Mouse (Mus musculus): Measurements from ENCODE around the gene Gm20388. TPM values are rescaled to one million over a fixed set of nuclear protein-coding genes. Genes with fewer than 3 reads are reported as not detected.

The Gm20388 gene
- polyA plus RNA-seq, 1 experiment from 2014 or later, result 1.7 TPM

DNA sequence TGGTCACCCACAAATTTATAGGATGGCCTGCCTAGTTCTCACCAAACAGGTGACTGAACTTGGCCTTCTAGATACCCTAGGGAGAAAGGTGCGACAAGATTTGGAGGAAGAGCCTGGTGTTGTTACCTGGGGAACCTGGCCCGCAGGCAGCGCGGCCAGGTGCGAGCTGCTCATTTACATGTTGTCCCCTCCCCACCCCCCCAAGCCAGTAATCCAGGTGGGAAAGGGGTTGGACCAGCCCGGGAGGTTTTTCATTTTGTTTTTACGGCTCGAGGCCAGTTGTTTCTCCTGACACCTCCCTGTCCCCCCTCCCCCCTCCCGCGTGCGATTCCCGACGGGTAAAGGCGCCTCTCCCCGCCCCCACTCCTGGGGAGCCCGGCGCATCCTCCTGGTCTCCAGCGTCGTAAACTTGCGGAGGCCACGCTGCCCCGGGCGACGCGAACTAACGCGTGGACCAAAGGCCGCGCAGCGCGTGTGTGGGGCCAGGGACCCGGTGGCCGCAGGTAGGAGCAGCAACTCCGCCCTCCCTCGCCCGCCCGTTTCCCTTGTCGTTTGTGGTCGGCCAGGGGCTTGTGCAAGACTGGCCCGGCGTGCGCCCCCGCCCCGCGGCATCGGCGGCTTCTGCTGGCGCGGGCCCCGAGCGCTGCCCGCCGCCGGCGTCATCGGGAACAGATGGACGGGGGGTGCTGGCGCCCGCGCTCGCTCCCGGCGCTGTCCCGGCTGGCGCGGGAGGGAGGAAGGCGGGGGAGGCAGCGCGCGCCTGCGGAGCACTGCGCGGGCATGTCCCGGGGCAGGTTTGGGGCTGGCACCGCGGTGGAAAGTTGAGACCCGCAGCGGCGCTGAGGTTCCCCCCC lies 625.0 kb downstream of the Gm20388 start:
- under 1% methylated on average over 79 of the region's 79 CpGs for WGBS
- H3K27me3 ChIP-seq (ENCODE audit: insufficient read depth, poor library complexity, severe bottlenecking), result peaks cover 82% of the 10 kb centered on the region
- DNase-seq (ENCODE audit: low spot score), result peak; percentile 66
- H3K9me3 ChIP-seq, result no peaks in the 10 kb centered on the region
- peaks cover 100% of the 10 kb centered on the region for H3K4me1 ChIP-seq (replicated peaks)
- peak overlapping the region; percentile 81 for H3K4me3 ChIP-seq
- H3K36me3 ChIP-seq, result no peaks in the 10 kb centered on the region
- peak overlapping the region; percentile 98 for H3K27ac ChIP-seq

DNA sequence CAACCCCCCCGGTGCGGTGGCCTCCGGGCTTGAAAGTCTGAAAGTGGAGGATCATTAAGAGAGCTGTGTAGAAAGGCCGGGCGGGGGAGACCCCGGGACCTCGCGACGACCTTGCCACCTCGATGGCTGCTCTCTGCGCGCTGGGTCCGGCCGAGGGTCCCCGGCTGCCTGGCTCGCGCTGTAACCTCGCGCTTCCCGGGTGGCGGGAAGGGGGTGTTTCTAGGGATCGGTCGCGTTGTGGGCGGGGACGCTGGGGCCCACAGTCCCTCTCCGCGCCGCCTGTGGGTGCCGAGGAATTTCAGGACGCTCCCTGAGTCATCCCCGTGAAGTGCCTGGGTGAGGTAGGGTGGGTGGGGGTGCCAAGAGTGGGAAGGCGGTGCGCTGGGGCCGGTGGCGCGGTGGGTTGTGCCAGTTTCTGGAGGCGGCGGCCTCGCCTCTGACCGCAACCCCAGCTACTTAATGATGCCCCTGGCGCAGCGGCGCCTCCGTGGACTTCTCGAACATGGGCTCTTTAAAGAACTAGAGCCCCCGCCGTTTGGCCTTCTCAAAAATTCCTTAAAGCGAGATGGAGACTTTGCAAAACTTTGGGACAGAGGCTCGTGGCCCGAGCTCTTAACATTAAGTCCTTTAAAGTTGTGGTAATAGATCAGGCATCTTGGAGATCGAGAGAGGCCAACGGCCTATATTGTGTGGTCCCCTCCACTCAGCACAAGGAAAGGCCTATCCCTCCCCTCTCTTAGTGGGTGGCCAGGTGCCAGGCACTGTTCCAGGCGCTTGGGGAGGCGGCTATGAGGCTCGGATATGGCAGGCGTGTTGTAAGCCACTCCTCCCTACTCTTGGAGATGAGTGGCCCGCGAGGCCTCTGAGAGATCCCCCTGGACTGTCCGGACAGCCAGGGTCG lies 625.9 kb downstream of the Gm20388 start:
- Histone ChIP-seq H3K4me3 (peak overlapping the region; percentile 81), H3K36me3 (no peaks in the 10 kb centered on the region), H3K27ac (peak overlapping the region; percentile 98), H3K27me3 (ENCODE audit: insufficient read depth, poor library complexity, severe bottlenecking) (peaks cover 77% of the 10 kb centered on the region), H3K4me1 (replicated peaks) (peaks cover 99% of the 10 kb centered on the region), H3K9me3 (no peaks in the 10 kb centered on the region)
- under 1% methylated on average over 61 of the region's 61 CpGs for WGBS
- peak; percentile 48 for DNase-seq (ENCODE audit: low spot score)

DNA sequence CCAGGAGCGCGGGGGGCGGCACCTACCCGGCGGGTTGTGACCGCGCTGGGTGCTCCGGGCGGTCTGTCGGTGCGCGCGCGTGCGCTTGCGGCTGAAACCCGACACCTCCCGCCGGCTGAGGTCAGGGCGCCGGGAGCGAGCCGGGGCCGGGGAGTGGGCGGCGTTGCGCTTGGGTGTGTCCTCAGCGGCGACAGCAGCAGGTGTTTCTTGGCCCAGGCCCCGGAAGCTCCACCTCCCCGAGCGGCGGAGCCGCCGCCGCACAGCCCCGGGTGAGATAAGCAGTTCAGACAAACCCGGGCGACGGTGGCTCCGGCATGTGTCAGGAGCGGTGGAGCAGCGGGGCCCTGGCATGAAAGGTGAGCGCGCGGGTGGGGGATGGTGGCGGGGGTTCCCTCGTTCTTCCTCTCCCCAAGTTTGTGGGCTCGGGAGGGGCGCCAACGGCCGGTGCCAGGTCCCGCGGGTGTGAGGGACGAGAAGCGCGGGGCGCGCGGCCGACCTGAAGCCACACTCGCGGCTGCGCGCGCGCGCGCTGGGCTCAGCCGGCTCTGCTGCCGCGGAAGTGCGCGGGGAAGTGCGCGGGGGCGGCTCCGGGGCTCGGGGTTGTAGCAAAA lies 626.7 kb downstream of the Gm20388 start:
- peak; percentile 87 for DNase-seq (ENCODE audit: low spot score)
- Histone ChIP-seq H3K4me3 (peak overlapping the region; percentile 81), H3K27me3 (ENCODE audit: insufficient read depth, poor library complexity, severe bottlenecking) (peaks cover 74% of the 10 kb centered on the region), H3K9me3 (no peaks in the 10 kb centered on the region), H3K36me3 (no peaks in the 10 kb centered on the region), H3K4me1 (replicated peaks) (peaks cover 99% of the 10 kb centered on the region), H3K27ac (peak overlapping the region; percentile 98)
- WGBS, result under 1% methylated on average over 79 of the region's 79 CpGs

DNA sequence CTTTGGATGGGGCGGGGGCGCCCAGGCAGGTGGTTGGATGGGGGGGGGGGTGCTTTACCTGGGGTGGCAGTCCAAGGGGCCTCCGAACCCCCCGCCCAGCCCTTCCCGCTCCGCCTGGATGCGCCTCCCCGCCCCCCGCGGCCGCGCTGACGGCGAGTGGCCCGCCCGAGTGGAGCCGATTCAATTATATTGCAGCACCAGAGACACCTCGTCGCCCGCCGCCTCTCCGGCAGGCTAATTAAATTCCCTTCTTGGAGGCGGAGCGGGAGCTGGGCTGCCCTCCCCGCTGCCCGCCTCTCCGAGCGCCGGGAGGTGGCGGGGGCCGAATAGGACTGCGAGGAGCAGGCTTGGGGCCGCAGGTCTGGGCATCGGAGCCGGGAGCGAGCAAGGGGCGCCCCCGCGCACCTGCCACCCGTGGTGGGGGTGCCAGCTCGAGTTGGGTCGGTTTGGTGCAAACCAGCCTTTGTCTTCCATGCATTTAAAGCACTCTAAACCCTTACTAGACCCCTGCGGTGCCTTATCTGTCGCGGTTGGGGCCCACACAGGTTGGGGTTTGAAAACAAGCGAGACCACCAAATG lies 627.3 kb downstream of the Gm20388 start:
- Histone ChIP-seq H3K9me3 (no peaks in the 10 kb centered on the region), H3K27ac (peak overlapping the region; percentile 98), H3K4me3 (peak overlapping the region; percentile 81), H3K36me3 (no peaks in the 10 kb centered on the region), H3K27me3 (ENCODE audit: insufficient read depth, poor library complexity, severe bottlenecking) (peaks cover 73% of the 10 kb centered on the region), H3K4me1 (replicated peaks) (peaks cover 99% of the 10 kb centered on the region)
- DNase-seq (ENCODE audit: low spot score), result peak; percentile 79
- WGBS, result under 1% methylated on average over 46 of the region's 46 CpGs

DNA sequence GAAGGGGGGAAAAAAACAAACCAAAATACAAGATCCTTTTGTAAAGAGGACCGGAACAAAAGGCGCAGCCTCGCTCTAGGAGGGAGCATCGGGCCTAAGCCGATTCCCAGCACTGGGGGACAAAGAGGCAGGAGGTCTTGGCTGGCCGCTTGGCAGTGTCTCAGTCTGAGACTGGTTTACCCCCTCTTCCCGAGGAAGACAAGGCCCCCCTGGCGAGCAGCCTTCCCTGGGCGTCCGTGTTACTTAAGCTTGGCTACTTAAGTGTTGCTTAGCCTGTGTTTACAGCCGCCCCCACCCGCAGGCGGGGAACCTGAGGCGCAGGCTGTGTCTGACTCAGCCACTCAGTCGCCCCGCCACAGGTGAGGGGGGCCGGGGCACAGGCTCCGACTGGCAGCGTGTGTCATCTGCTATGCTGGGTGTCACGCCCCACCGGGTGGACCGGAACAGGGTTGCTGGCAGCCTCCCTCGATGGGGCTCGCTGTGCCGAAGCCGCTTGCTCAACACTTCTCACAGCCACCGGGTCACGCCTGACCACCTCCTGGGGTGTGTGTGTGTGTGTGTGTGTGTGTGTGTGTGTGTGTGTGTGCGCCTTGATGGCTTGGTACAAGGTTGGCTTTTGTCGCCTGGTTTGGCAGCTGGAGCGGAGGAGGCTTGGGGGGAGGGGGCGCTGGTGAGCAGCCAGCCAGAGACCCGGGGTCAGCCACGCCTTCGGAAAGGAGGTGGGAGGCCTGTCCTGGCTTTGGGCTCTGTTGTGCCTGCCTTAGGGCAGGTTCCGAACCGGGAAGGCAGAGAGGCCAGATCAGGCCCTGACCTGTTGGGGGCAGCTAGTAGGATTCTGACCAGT lies 628.0 kb downstream of the Gm20388 start:
- peak; percentile 88 for DNase-seq (ENCODE audit: low spot score)
- WGBS, result under 1% methylated on average over 36 of the region's 37 CpGs
- peak overlapping the region; percentile 98 for H3K27ac ChIP-seq
- H3K9me3 ChIP-seq, result no peaks in the 10 kb centered on the region
- peaks cover 66% of the 10 kb centered on the region for H3K27me3 ChIP-seq (ENCODE audit: insufficient read depth, poor library complexity, severe bottlenecking)
- peaks cover 99% of the 10 kb centered on the region for H3K4me1 ChIP-seq (replicated peaks)
- peak overlapping the region; percentile 81 for H3K4me3 ChIP-seq
- H3K36me3 ChIP-seq, result no peaks in the 10 kb centered on the region

DNA sequence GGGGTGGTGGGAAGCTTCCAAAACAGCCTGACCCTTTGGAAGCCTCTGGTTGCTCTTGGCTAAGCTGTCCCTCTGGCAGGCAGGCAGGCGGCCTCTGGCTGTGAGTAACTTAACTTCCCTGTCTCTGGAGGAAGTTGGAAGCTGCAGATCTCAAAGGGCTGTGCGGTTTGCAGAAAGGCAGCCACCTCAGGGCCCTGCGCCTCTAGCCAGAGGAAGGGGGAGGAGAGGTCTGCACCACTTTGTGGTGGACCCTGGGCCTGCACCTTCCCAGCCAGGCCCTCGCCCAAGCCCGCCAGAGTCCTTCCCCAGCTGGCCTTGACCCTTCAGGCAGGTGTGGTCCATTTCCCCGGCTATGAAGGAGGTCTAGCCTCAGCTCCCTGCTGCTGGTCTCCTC lies 628.7 kb downstream of the Gm20388 start:
- Histone ChIP-seq H3K27ac (peak overlapping the region; percentile 98), H3K36me3 (no peaks in the 10 kb centered on the region), H3K4me1 (replicated peaks) (peaks cover 99% of the 10 kb centered on the region), H3K4me3 (peak overlapping the region; percentile 81), H3K27me3 (ENCODE audit: insufficient read depth, poor library complexity, severe bottlenecking) (peaks cover 59% of the 10 kb centered on the region), H3K9me3 (no peaks in the 10 kb centered on the region)
- WGBS, result 30% methylated on average over 6 of the region's 6 CpGs
- DNase-seq (ENCODE audit: low spot score), result no peak

DNA sequence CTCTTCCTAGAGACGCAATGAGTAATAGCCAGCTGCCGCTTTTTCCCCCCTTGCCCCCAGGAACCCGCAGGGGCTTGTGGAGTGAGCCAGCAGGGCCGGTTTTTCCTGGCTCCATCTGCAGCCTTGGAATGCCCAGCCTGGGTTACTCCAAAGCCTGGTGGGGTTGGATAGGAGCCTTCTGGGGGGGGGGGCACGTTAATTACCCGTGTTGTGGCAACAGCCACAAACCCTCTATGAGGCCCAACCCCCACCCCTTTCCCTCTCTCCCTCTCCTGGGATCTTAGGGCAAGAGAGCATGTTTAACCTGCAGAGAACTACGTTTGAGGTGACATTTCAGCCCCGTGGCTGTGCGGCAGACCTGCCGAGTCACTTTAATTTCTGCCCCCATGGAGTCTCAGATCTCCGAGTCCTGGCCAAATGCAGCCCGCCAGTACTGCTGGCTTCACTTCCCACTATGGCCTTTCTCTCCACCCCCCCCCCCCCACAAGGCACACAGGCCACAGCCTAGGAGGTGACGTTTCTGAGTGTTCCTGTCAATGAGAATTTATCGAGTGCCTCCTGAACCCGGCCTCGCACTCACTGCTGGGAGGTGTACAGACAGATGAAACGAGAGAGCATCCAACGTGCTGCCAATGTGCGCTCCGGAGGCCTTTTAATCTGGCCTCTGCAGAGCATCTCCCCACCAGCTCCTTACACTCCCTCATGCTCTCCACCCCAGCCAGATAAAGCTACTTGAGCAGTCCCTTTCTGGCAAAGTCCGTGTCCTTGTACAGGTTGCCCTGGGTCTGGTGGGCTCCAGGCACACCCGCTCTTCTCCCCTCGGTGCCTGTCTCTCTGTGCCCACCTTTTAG lies 629.4 kb downstream of the Gm20388 start:
- Histone ChIP-seq H3K4me1 (replicated peaks) (peaks cover 99% of the 10 kb centered on the region), H3K9me3 (no peaks in the 10 kb centered on the region), H3K27me3 (ENCODE audit: insufficient read depth, poor library complexity, severe bottlenecking) (peaks cover 54% of the 10 kb centered on the region), H3K36me3 (no peaks in the 10 kb centered on the region), H3K4me3 (peak overlapping the region; percentile 81), H3K27ac (peak overlapping the region; percentile 98)
- DNase-seq (ENCODE audit: low spot score), result no peak
- WGBS, result 28% methylated on average over 23 of the region's 23 CpGs

DNA sequence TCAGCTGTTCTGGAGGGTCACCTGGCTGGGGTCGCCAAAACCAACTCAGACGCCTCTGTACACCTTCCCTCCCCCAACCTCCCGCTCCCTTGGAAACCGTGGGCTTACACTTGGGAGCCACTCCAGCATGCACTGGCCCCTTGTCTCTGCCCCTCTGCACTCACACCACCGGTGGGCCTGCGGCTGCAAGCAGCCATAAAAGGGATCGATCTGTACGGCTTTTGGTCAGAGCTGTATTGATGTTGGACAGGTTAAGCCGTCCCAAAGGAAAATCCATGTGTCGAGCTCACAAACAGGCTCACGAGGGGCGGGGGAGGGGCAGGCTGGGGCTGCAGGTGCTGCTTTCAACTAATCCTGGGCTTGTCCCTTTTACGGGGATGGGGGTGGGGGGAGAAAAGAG lies 632.4 kb downstream of the Gm20388 start:
- WGBS, result 40% methylated on average over 13 of the region's 13 CpGs
- DNase-seq (ENCODE audit: low spot score), result no peak
- H3K9me3 ChIP-seq, result no peaks in the 10 kb centered on the region
- peaks cover 99% of the 10 kb centered on the region for H3K4me1 ChIP-seq (replicated peaks)
- no peak overlapping the region for H3K4me3 ChIP-seq
- H3K27ac ChIP-seq, result peak overlapping the region; percentile 66
- H3K36me3 ChIP-seq, result no peaks in the 10 kb centered on the region
- peaks cover 27% of the 10 kb centered on the region for H3K27me3 ChIP-seq (ENCODE audit: insufficient read depth, poor library complexity, severe bottlenecking)

DNA sequence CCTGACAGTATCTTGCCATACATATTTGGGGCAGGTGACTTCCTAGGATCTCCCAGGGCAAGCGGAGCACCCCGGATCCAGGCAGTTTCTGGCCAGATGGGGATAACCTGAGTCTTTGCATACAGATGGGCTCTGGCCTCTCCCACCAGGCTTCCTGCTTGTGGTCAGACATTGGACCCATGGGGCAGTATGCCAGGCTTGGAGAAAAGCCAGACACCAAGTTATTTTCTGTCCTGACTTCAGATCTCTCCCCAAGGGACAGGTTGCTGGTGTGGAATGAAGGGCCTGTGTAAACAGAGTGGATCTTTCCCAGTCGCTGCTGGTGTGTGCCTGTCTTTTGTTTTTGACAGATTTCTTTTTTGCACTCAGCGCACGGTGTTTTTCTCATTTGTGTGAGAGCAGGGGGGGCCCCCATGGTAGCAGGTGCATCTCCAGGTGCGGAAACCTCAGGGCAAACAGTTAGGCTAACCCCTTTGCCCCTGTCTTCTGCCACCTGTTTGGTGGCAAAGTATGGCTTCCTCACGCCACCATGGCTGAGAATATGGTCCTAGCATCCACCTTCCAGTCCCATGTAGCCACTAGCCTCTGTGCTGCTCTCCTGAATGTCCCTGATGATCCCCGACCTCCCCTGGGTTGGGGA lies 632.9 kb downstream of the Gm20388 start:
- no peaks in the 10 kb centered on the region for H3K9me3 ChIP-seq
- peaks cover 99% of the 10 kb centered on the region for H3K4me1 ChIP-seq (replicated peaks)
- WGBS, result 71% methylated on average over 8 of the region's 8 CpGs
- no peak for DNase-seq (ENCODE audit: low spot score)
- H3K36me3 ChIP-seq, result no peaks in the 10 kb centered on the region
- peak overlapping the region; percentile 66 for H3K27ac ChIP-seq
- H3K27me3 ChIP-seq (ENCODE audit: insufficient read depth, poor library complexity, severe bottlenecking), result peaks cover 32% of the 10 kb centered on the region
- H3K4me3 ChIP-seq, result no peak overlapping the region

DNA sequence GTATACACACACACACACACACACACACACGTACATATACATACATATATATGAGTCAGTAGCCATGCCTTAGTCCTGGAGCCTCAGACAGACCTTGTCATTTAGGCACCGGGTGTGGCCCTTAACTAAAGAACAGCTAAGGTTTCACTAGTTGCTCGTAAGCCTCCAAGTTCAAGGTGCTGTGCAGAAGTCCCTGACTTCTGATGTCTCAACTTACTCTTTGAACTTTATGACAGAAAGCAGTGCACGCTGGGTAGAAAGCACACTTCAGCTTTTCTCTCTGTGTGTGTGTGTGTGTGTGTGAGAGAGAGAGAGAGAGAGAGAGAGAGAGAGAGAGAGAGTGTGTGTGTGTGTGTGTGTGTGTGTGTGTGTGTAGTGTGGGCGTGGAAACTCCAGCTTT lies 633.5 kb downstream of the Gm20388 start:
- no peaks in the 10 kb centered on the region for H3K36me3 ChIP-seq
- peaks cover 99% of the 10 kb centered on the region for H3K4me1 ChIP-seq (replicated peaks)
- 0 out of 2 replicates have a peak overlapping the region, but pooled peaks have one; percentile 66 for H3K27ac ChIP-seq
- H3K4me3 ChIP-seq, result no peak overlapping the region
- WGBS, result 87% methylated on average over 5 of the region's 5 CpGs
- no peaks in the 10 kb centered on the region for H3K9me3 ChIP-seq
- H3K27me3 ChIP-seq (ENCODE audit: insufficient read depth, poor library complexity, severe bottlenecking), result peaks cover 32% of the 10 kb centered on the region
- DNase-seq (ENCODE audit: low spot score), result no peak

DNA sequence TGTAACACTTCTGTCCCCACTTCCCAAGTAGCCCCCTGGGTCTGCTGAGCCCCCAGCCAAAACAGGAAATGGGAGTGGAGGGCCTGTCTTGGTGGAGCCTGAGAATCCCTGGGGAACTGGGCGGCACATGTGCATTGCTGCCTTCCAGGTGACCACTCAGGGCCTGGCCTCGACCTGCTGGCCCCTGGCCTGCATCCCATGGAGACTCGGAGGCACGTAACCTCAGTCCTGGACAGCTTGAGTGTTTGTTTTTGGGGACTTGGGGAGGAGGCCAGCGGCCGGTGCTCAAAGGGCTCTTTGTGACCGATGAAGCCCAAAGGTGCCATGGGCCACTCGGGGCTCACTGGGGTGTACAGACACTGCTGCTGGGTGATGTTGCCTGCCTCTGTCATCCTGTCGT lies 636.9 kb downstream of the Gm20388 start:
- Histone ChIP-seq H3K4me3 (no peak overlapping the region), H3K36me3 (no peaks in the 10 kb centered on the region), H3K27ac (peak overlapping the region; percentile 88), H3K27me3 (ENCODE audit: insufficient read depth, poor library complexity, severe bottlenecking) (peaks cover 13% of the 10 kb centered on the region; the same call in 1 of the 2 replicates), H3K9me3 (no peaks in the 10 kb centered on the region), H3K4me1 (replicated peaks) (peaks cover 100% of the 10 kb centered on the region)
- 60% methylated on average over 9 of the region's 9 CpGs for WGBS
- DNase-seq (ENCODE audit: low spot score), result no peak

Data from hindbrain, embryonic 10.5 days (tissue).